Mouse (Mus musculus): ENCODE data around the gene Tlk1.

DNA sequence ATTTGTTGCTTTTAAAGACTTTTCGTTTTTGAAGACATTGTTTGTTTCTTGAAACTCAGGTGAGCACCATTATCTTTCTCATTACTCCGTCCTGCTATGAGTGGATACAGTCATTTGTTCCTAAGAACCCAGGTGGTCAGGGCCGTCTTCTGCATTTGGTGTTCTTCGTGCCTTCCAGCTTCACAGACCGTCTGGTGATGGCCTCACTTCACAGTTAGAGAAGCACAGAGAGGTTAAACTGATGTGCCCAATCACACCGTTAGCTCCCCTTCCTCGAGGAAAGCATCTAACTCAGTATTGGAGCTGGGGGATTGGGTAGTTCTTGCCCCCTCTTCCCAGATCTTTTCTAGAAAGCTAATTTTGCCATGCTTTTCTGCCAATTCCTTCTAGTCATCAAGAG lies 158.5 kb downstream of the Tlk1 start:
- TF ChIP-seq POLR2A (IDR thresholded peaks at IDR 0.05; ENCODE audit: borderline replicate concordance, extremely low read depth, insufficient read depth, insufficient read length, poor library complexity, severe bottlenecking) (no peak), CTCF (IDR thresholded peaks at IDR 0.05; ENCODE audit: borderline replicate concordance, extremely low read depth, insufficient read depth, insufficient read length) (no peak)

Measured in brain, embryonic 14.5 days (tissue).